Mouse (Mus musculus) CH12.LX (cell line): ENCODE measurements around the gene Cnr2. TPM values are rescaled to one million over a fixed set of nuclear protein-coding genes. Genes with fewer than 3 reads are reported as not detected.

Experiments used
- DNase-seq: peaks from one replicate; pipeline ENCODE4 v3.0.0-alpha.2; 2013; ENCODE audit errors: extremely low read depth
- H3K27ac ChIP-seq: 2 replicates; pipeline ENCODE4 v1.5.1; 2012; ENCODE audit warnings: low read depth, mild to moderate bottlenecking, control low read depth, moderate library complexity; ENCODE audit not compliant: insufficient read depth
- H3K27me3 ChIP-seq: replicated peaks from 2 replicates; pipeline ENCODE3; 2012; ENCODE audit warnings: inconsistent platforms
- H3K36me3 ChIP-seq, 2 experiments: replicated peaks in 1 of 2; 2 replicates each; pipeline versions ENCODE3 to v1.6.1; 2012; ENCODE audit warnings: inconsistent platforms in 1 of 2, low read length in 1 of 2, mild to moderate bottlenecking in 1 of 2, mixed read lengths in 1 of 2, moderate library complexity in 1 of 2; ENCODE audit not compliant: control insufficient read depth in 1 of 2, insufficient read depth in 1 of 2
- H3K4me1 ChIP-seq, 2 experiments: 2 replicates each; pipeline ENCODE4 v1.6.1; 2012; ENCODE audit warnings: inconsistent platforms in 1 of 2, moderate library complexity in 1 of 2; ENCODE audit not compliant: insufficient read depth in 2 of 2, control insufficient read depth in 1 of 2
- H3K4me2 ChIP-seq: 2 replicates; pipeline ENCODE4 v1.6.1; 2012; ENCODE audit warnings: low read depth, mild to moderate bottlenecking, control low read depth; ENCODE audit not compliant: poor library complexity, insufficient read depth, severe bottlenecking
- H3K4me3 ChIP-seq, 3 experiments: fragments of 150-350 bp in 1 of 3; sonication (generic) in 1 of 3; replicated peaks in 1 of 3; 2 replicates each; pipeline versions ENCODE3 to v1.5.1; 2011 to 2012; ENCODE audit warnings: low read depth in 2 of 3, low read length in 2 of 3, mild to moderate bottlenecking in 2 of 3, moderate library complexity in 2 of 3, control low read depth in 1 of 3, improper control_type of control experiment in 1 of 3, inconsistent platforms in 1 of 3, mixed read lengths in 1 of 3; ENCODE audit not compliant: poor library complexity in 1 of 3
- H3K79me2 ChIP-seq: replicated peaks from 2 replicates; pipeline ENCODE4 v1.6.1; 2012; ENCODE audit warnings: mild to moderate bottlenecking, moderate library complexity; ENCODE audit not compliant: control insufficient read depth, poor library complexity, insufficient read depth, severe bottlenecking; ENCODE audit errors: extremely low read depth
- H3K9ac ChIP-seq: 2 replicates; pipeline ENCODE4 v1.6.1; 2012; ENCODE audit warnings: low read depth, mild to moderate bottlenecking, control low read depth, moderate library complexity; ENCODE audit not compliant: insufficient read depth
- H3K9me3 ChIP-seq: replicated peaks from 2 replicates; pipeline ENCODE3; 2012; ENCODE audit warnings: low read length, inconsistent platforms, mixed read lengths
- CHD1 ChIP-seq: IDR thresholded peaks from 2 replicates; pipeline ENCODE4 v1.6.1; 2012; ENCODE audit warnings: low read depth, low read length, improper control_type of control experiment, inconsistent platforms
- CTCF ChIP-seq, 2 experiments: IDR thresholded peaks in 1 of 2; conservative IDR thresholded peaks in 1 of 2; 2 replicates each; pipeline ENCODE4 v1.5.1; 2011 to 2012; ENCODE audit warnings: low read depth in 2 of 2, low read length in 2 of 2, improper control_type of control experiment in 1 of 2, inconsistent platforms in 1 of 2, mild to moderate bottlenecking in 1 of 2, moderate library complexity in 1 of 2
- EP300 ChIP-seq: IDR thresholded peaks from 2 replicates; pipeline ENCODE4 v1.6.1; 2011; ENCODE audit warnings: low read length, improper control_type of control experiment
- GABPA ChIP-seq: IDR thresholded peaks from 2 replicates; pipeline ENCODE4 v1.6.1; 2012; ENCODE audit warnings: low read depth, low read length, improper control_type of control experiment, inconsistent platforms; ENCODE audit not compliant: insufficient replicate concordance
- HCFC1 ChIP-seq: IDR thresholded peaks from 2 replicates; pipeline ENCODE4 v1.6.1; 2012; ENCODE audit warnings: low read depth, mild to moderate bottlenecking, inconsistent platforms, low read length, improper control_type of control experiment
- JUND ChIP-seq: conservative IDR thresholded peaks from 2 replicates; pipeline ENCODE4 v1.6.1; 2011; ENCODE audit warnings: low read depth, low read length, improper control_type of control experiment
- KAT2A ChIP-seq: IDR thresholded peaks from 2 replicates; pipeline ENCODE4 v1.6.1; 2012; ENCODE audit warnings: low read length, improper control_type of control experiment, inconsistent platforms; ENCODE audit not compliant: insufficient replicate concordance
- MAFK ChIP-seq: IDR thresholded peaks from 2 replicates; pipeline ENCODE4 v1.6.1; 2011; ENCODE audit warnings: low read length, improper control_type of control experiment; ENCODE audit not compliant: insufficient replicate concordance
- MAX ChIP-seq: IDR thresholded peaks from 2 replicates; pipeline ENCODE4 v1.6.1; 2011; ENCODE audit warnings: low read length, improper control_type of control experiment
- MAZ ChIP-seq: IDR thresholded peaks from 2 replicates; pipeline ENCODE4 v1.6.1; 2012; ENCODE audit warnings: low read depth, mild to moderate bottlenecking, inconsistent platforms, low read length, improper control_type of control experiment, moderate library complexity
- MEF2A ChIP-seq: IDR thresholded peaks from 2 replicates; pipeline ENCODE4 v1.6.1; 2014; ENCODE audit warnings: low read depth, mild to moderate bottlenecking, inconsistent platforms, low read length, improper control_type of control experiment, borderline replicate concordance
- MXI1 ChIP-seq: IDR thresholded peaks from 2 replicates; pipeline ENCODE4 v1.6.1; 2011; ENCODE audit warnings: mild to moderate bottlenecking, low read depth, low read length, improper control_type of control experiment
- NRF1 ChIP-seq: IDR thresholded peaks from 2 replicates; pipeline ENCODE4 v1.6.1; 2014; ENCODE audit warnings: low read depth, mild to moderate bottlenecking, inconsistent platforms, low read length, improper control_type of control experiment, moderate library complexity
- POLR2A ChIP-seq: IDR thresholded peaks from 2 replicates; pipeline ENCODE4 v1.6.1; 2011; ENCODE audit warnings: low read depth, mild to moderate bottlenecking, improper control_type of control experiment, low read length
- RAD21 ChIP-seq: IDR thresholded peaks from 2 replicates; pipeline ENCODE4 v1.6.1; 2011; ENCODE audit warnings: low read depth, mild to moderate bottlenecking, low read length, improper control_type of control experiment, moderate library complexity
- RCOR1 ChIP-seq: conservative IDR thresholded peaks from 2 replicates; pipeline ENCODE4 v1.6.1; 2012; ENCODE audit warnings: low read depth, mild to moderate bottlenecking, inconsistent platforms, low read length, improper control_type of control experiment
- SMC3 ChIP-seq: IDR thresholded peaks from 2 replicates; pipeline ENCODE4 v1.6.1; 2011; ENCODE audit warnings: low read depth, low read length, improper control_type of control experiment
- TBP ChIP-seq: conservative IDR thresholded peaks from 2 replicates; pipeline ENCODE4 v1.6.1; 2011; ENCODE audit warnings: low read depth, low read length, improper control_type of control experiment
- UBTF ChIP-seq: IDR thresholded peaks from 2 replicates; pipeline ENCODE4 v1.6.1; 2012; ENCODE audit warnings: low read depth, mild to moderate bottlenecking, inconsistent platforms, low read length, improper control_type of control experiment, moderate library complexity
- USF2 ChIP-seq: conservative IDR thresholded peaks from 2 replicates; pipeline ENCODE4 v1.6.1; 2011; ENCODE audit warnings: low read depth, low read length, improper control_type of control experiment
- ZC3H11A ChIP-seq: IDR thresholded peaks from 2 replicates; pipeline ENCODE4 v1.6.1; 2012; ENCODE audit warnings: low read depth, mild to moderate bottlenecking, inconsistent platforms, low read length, improper control_type of control experiment
- ZKSCAN1 ChIP-seq: IDR thresholded peaks from 2 replicates; pipeline ENCODE4 v1.6.1; 2012; ENCODE audit warnings: low read depth, inconsistent platforms, low read length, improper control_type of control experiment, borderline replicate concordance
- ZMIZ1 ChIP-seq: IDR thresholded peaks from 2 replicates; pipeline ENCODE4 v1.6.1; 2012; ENCODE audit warnings: low read depth, mild to moderate bottlenecking, inconsistent platforms, low read length, improper control_type of control experiment
- ZNF384 ChIP-seq: IDR thresholded peaks from 2 replicates; pipeline ENCODE4 v1.6.1; 2012; ENCODE audit warnings: low read depth, low read length, improper control_type of control experiment, inconsistent platforms
- dilution Hi-C: fragments of 300-500 bp; cut with MboI; formaldehyde crosslinking; loops from 2 replicates; pipeline ENCODE4 v1.14.3; 2020; ENCODE audit warnings: low sequenced_read_pairs; ENCODE audit not compliant: extremely low pct_unique_long_range_greater_than_20kb, extremely low pct_ligation_motif_present
- in situ Hi-C: fragments of 300-500 bp; cut with MboI; formaldehyde crosslinking; loops from 3 replicates; pipeline ENCODE4 v1.14.3; 2019; ENCODE audit warnings: low sequenced_read_pairs, low pct_ligation_motif_present, low pct_unique_long_range_greater_than_20kb, mixed read lengths
- polyA plus RNA-seq: library from polyadenylated mRNA; unstranded; fragments of >175 nt; gene quantifications from 2 replicates; pipeline ENCODE4 v1.2.1, GENCODE M21; 2012; ENCODE audit warnings: low read depth; ENCODE audit not compliant: insufficient read length
- total RNA-seq, 2 experiments: library from RNA; depleted of rRNA; stranded (reverse); fragments of 300-350 nt in 1 of 2; fragments of >200 nt in 1 of 2; gene quantifications; 2 replicates each; pipeline ENCODE4 v1.2.3; 2012 to 2014

The Cnr2 gene
- total and polyA plus RNA-seq, 3 experiments, result 5.6 to 13.8 (median 10.6) TPM

DNA sequence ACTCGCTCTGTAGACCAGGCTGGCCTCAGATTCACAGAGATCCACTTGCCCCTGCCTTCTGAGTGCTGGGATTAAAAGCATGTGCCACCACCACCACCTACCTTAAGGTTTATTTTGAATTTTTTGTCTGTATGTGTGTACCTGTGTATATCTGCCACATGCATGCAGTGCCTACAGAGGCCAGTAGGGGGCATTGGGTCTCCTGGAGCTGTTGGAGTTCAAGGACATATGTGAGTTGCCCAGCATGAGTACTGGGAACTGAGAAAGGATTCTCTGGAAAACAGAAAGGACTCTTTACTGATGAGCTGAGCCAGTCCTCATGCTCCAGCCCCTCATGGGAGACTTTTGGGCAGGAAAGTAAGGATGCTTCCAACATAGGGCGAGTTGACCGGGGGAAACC, 56.3 kb downstream of the Cnr2 start:
- in situ Hi-C loops (no loop called here), dilution Hi-C loops (no loop called here)
- Histone ChIP-seq H3K27ac (no peak overlapping the region), H3K79me2 (no peaks in the 10 kb centered on the region), H3K36me3 (peaks cover 26 to 60% of the 10 kb centered on the region in 2 experiments), H3K4me3 (no peak overlapping the region), H3K9me3 (peaks cover 11% of the 10 kb centered on the region), H3K9ac (no peak overlapping the region), H3K4me1 (peaks cover 0 to 17% of the 10 kb centered on the region in 2 experiments; a peak in 2 of 4 replicates), H3K27me3 (no peaks in the 10 kb centered on the region), H3K4me2 (no peak overlapping the region)
- DNase-seq, result no peak
- TF ChIP-seq RAD21 (no peak), CTCF (conservative IDR thresholded peaks at IDR 0.05 in 1 of 2, IDR thresholded peaks at IDR 0.05 in 1 of 2; ENCODE audit: low read depth in 2 of 2, low read length in 2 of 2) (peak; percentile 18 to 27; a peak in 1 of 4 replicates)

DNA sequence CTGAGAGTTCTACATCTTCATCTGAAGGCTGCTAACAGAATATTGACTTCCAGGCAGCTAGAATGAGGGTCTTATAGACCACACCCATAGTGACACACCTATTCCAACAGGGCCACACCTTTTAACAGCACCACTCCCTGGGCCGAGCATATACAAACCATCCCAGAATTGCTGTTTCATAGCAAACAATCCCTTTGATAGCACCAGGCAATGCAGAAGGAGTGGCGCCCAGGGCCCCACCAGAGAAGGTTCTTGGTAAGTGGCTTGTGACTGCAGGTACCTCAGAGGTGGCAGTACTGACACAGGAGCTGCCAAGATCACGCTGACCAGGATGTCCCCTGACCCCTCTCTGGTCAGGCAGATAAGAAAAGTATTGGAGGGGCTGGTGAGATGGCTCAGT, 58.0 kb downstream of the Cnr2 start:
- no peak for DNase-seq
- no peak overlapping the region for H3K9ac ChIP-seq
- H3K9me3 ChIP-seq, result peaks cover 11% of the 10 kb centered on the region
- no peaks in the 10 kb centered on the region for H3K27me3 ChIP-seq
- peaks cover 36 to 70% of the 10 kb centered on the region in 2 experiments for H3K36me3 ChIP-seq
- dilution Hi-C loops, result no loop called here
- H3K4me2 ChIP-seq, result no peak overlapping the region
- no peak overlapping the region for H3K27ac ChIP-seq
- TF ChIP-seq MAX (no peak), POLR2A (no peak), MAFK (no peak), CHD1 (no peak), HCFC1 (no peak), ZC3H11A (no peak), ZKSCAN1 (no peak), SMC3 (no peak), EP300 (no peak), ZNF384 (no peak), JUND (no peak), ZMIZ1 (no peak), TBP (no peak)
- H3K79me2 ChIP-seq, result no peaks in the 10 kb centered on the region
- H3K4me1 ChIP-seq, result peaks cover 0 to 10% of the 10 kb centered on the region in 2 experiments; a peak in 2 of 4 replicates
- in situ Hi-C loops, result no loop called here
- H3K4me3 ChIP-seq, result no peak overlapping the region

GRCm38 (mm10) chr4:135954241-135954640, 59.0 kb downstream of the Cnr2 start:
- Histone ChIP-seq H3K79me2 (no peaks in the 10 kb centered on the region), H3K4me1 (0 out of 4 replicates have a peak, but pooled peaks cover 0 to 7% of the 10 kb centered on the region in 2 experiments), H3K27me3 (no peaks in the 10 kb centered on the region), H3K36me3 (peaks cover 46 to 74% of the 10 kb centered on the region in 2 experiments), H3K4me3 (no peak overlapping the region), H3K9me3 (peaks cover 11% of the 10 kb centered on the region), H3K9ac (no peak overlapping the region), H3K4me2 (no peak overlapping the region), H3K27ac (no peak overlapping the region)
- dilution Hi-C loops, result no loop called here
- no peak for TF ChIP-seq NRF1
- TF ChIP-seq RAD21, result peak; percentile 46
- TF ChIP-seq ZMIZ1, result no peak
- no peak for TF ChIP-seq GABPA
- no peak for TF ChIP-seq MEF2A
- TF ChIP-seq RCOR1, result no peak
- no peak for TF ChIP-seq CHD1
- TF ChIP-seq UBTF, result no peak
- no peak for TF ChIP-seq KAT2A
- no peak for TF ChIP-seq MXI1
- peak; percentile 42 for TF ChIP-seq SMC3
- TF ChIP-seq POLR2A, result no peak
- TF ChIP-seq HCFC1, result no peak
- TF ChIP-seq ZNF384, result no peak
- TF ChIP-seq USF2, result no peak
- TF ChIP-seq MAZ, result no peak
- TF ChIP-seq CTCF (conservative IDR thresholded peaks at IDR 0.05 in 1 of 2, IDR thresholded peaks at IDR 0.05 in 1 of 2; ENCODE audit: low read depth in 2 of 2, low read length in 2 of 2), result peak; percentile 45 to 63
- in situ Hi-C loops, result no loop called here
- no peak for DNase-seq
